Mouse (Mus musculus) CD4-positive, CD25-positive, alpha-beta regulatory T cell (primary cell): ENCODE measurements around the gene Iqcd. TPM values are rescaled to one million over a fixed set of nuclear protein-coding genes. Genes with fewer than 3 reads are reported as not detected.

ENCODE experiments used
- polyA plus RNA-seq: library from polyadenylated mRNA; unstranded; fragments of 100-300 nt; shearing (Covaris generic); gene quantifications from one replicate; pipeline ENCODE4 v1.2.1, GENCODE M21; 2017

Gene Iqcd
- 1.6 TPM for polyA plus RNA-seq

GRCm38 (mm10) chr5:120588569-120589094 lies at the start of gene Iqcd, which contains the start of gene Tpcn1:
Gene Iqcd (plus strand): TSS chr5:120589016.
Gene Tpcn1 (minus strand): TSS chr5:120588673.

GRCm38 (mm10) chr5:120612442-120612821 lies 23.6 kb downstream of the Iqcd start, which contains the start of the genes Rita1 and Ddx54:
Gene Rita1 (minus strand): TSS chr5:120612589.
Gene Ddx54 (plus strand): TSS chr5:120612739.

GRCm38 (mm10) chr5:120634131-120634530 lies 45.3 kb downstream of the Iqcd start, which contains the start of gene Cfap73:
Gene Cfap73 (minus strand): TSS chr5:120634235.

GRCm38 (mm10) chr5:120648569-120649373 lies 60.0 kb downstream of the Iqcd start, which contains the start of gene Rasal1:
Gene Rasal1 (plus strand): TSS chr5:120648812.

Other genes starting within 250 kb of the Iqcd start
- not detected for gene Lhx5, start 157.3 kb upstream of the Iqcd start, polyA plus RNA-seq
- not detected for gene Sdsl, start 116.2 kb upstream of the Iqcd start, polyA plus RNA-seq
- gene Sds, start 112.5 kb upstream of the Iqcd start, polyA plus RNA-seq = 0.24 TPM
- gene Plbd2, start 85.4 kb upstream of the Iqcd start, polyA plus RNA-seq = 29.4 TPM
- gene Slc8b1, start 77.8 kb upstream of the Iqcd start, polyA plus RNA-seq = 10.3 TPM
- gene Tpcn1, start 343 bp upstream of the Iqcd start, polyA plus RNA-seq = 25.3 TPM
- 5.1 TPM for gene Rita1, start 23.6 kb downstream of the Iqcd start, polyA plus RNA-seq
- 76.0 TPM for gene Ddx54, start 23.7 kb downstream of the Iqcd start, polyA plus RNA-seq
- not detected for gene Cfap73, start 45.2 kb downstream of the Iqcd start, polyA plus RNA-seq
- 19.2 TPM for gene Rasal1, start 59.8 kb downstream of the Iqcd start, polyA plus RNA-seq
- 240 TPM for gene Dtx1, start 122.9 kb downstream of the Iqcd start, polyA plus RNA-seq
- 3.6 TPM for gene Oas2, start 160.8 kb downstream of the Iqcd start, polyA plus RNA-seq
- 12.6 TPM for gene Oas3, start 188.6 kb downstream of the Iqcd start, polyA plus RNA-seq
- gene Oas1e, start 206.5 kb downstream of the Iqcd start, polyA plus RNA-seq = not detected
- gene Oas1c, start 223.5 kb downstream of the Iqcd start, polyA plus RNA-seq = 16.6 TPM